Mouse (Mus musculus) heart, embryonic 15.5 days (tissue): ENCODE measurements around the gene Chmp6. TPM values are rescaled to one million over a fixed set of nuclear protein-coding genes. Genes with fewer than 3 reads are reported as not detected.

Source experiments
- ATAC-seq: fragments of 200-750 bp; cut with Nextera tagmentation; replicated peaks from 2 replicates; pipeline ENCODE4 v1.8.0; 2017; ENCODE audit warnings: low read depth, moderate TSS enrichment; ENCODE audit not compliant: insufficient number of reproducible peaks, insufficient read depth, low FRiP score
- H3K27ac ChIP-seq: fragments of 300-500 bp; sonication (generic); 2 replicates; pipeline ENCODE4 v1.5.1; 2015; ENCODE audit warnings: mild to moderate bottlenecking, inconsistent platforms
- H3K27me3 ChIP-seq: fragments of 300-500 bp; sonication (generic); 2 replicates; pipeline ENCODE4 v1.6.1; 2015; ENCODE audit warnings: inconsistent platforms
- H3K36me3 ChIP-seq: fragments of 300-500 bp; sonication (generic); 2 replicates; pipeline ENCODE4 v1.6.1; 2015; ENCODE audit warnings: mild to moderate bottlenecking, inconsistent platforms
- H3K4me1 ChIP-seq: fragments of 300-500 bp; sonication (generic); replicated peaks from 2 replicates; pipeline ENCODE4 v1.6.1; 2015; ENCODE audit warnings: inconsistent platforms
- H3K4me2 ChIP-seq: fragments of 300-500 bp; sonication (generic); 2 replicates; pipeline ENCODE4 v1.6.1; 2015; ENCODE audit warnings: inconsistent platforms, mild to moderate bottlenecking, moderate library complexity
- H3K4me3 ChIP-seq: fragments of 300-500 bp; sonication (generic); 2 replicates; pipeline ENCODE4 v1.5.1; 2015; ENCODE audit warnings: mild to moderate bottlenecking, inconsistent platforms
- H3K9ac ChIP-seq: fragments of 300-500 bp; sonication (generic); 2 replicates; pipeline ENCODE4 v1.6.1; 2015; ENCODE audit warnings: mild to moderate bottlenecking, inconsistent platforms
- H3K9me3 ChIP-seq: fragments of 300-500 bp; sonication (generic); replicated peaks from 2 replicates; pipeline ENCODE4 v1.6.1; 2016; ENCODE audit warnings: inconsistent platforms
- whole genome bisulfite sequencing: fragments of 180-500 bp; shearing (Covaris S2); methylation state at CpG from one replicate; pipeline ENCODE4 v1.1.7; 2015; ENCODE audit warnings: mixed read lengths; 5-methylcytosine and 5-hydroxymethylcytosine counted together
- polyA plus RNA-seq: library from polyadenylated mRNA; unstranded; fragments of >200 nt; fragmentation: Nextera tagmentation; extraction: Ambion mirVana; gene quantifications from 2 replicates; pipeline ENCODE4 v1.2.1, GENCODE M21; 2015

Gene Chmp6
- 57.3 and 69.5 TPM in 2 replicates for polyA plus RNA-seq

DNA sequence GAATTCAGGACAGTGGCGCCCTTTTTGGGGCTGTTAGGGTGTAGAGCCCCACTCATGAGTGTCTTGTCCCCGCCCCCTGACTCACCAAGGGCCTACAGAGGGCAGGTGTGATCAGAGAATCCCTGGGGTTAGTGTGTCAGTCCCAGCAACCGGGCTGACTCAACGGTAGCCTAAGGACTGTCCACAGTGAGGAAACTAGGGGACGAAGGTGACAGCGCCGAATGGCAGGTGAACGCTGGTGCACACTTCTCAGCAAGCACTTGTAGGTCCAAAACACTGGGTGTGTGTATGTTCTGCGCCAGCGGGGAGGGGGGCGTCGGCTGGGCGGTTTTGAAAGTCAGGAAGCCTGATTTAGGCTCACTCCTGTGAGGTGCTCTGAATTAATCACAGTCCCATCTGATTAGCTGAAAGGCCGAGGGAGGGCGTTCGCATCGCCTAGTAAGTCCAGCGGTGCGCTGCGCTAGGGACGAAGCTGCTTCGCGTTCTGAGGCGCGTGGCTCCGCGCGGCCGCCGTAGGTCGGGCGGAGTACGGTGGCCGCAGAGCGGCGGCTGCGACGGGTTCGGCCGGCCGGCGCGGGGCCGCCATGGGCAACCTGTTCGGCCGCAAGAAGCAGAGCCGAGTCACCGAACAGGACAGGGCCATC, at the start of gene Chmp6:
TSS of gene Chmp6 (plus strand) at position 151 of the 644 bp plus-strand sequence.
- peak within 1 kb of the TSS; percentile 96 for H3K4me3 ChIP-seq
- H3K9me3 ChIP-seq, result no peaks in the 10 kb centered on the region
- H3K4me2 ChIP-seq, result peak within 1 kb of the TSS; percentile 82
- peaks cover 51% of the 10 kb centered on the region for H3K4me1 ChIP-seq
- H3K27me3 ChIP-seq, result peaks cover 6% of the 10 kb centered on the region; the same call in 1 of the 2 replicates
- H3K27ac ChIP-seq, result peak within 1 kb of the TSS; percentile 85
- ATAC-seq, result peak; percentile 50
- H3K36me3 ChIP-seq, result peaks cover 21% of the 10 kb centered on the region
- H3K9ac ChIP-seq, result peak within 1 kb of the TSS; percentile 98
- WGBS, result under 1% methylated on average over 48 of the region's 48 CpGs

DNA sequence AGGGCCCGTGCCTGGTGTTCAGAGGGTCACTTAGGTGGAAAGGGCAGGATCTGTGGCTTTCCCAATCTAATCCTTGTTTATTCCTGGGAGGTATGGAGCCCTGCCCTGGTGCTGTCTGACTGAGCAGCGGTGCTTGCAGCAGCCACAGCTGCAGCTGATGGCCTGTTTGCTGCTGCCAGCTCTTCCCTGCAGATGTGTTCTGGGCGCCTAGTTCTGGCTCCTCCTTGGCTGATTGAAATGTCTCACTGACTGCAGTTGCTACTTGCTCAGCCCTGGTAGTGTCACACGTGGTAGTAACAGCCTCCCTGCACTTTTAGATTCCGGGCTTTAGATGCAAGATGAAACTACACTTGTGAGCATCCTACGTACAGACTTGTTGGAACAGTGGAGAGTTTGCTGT, 46.4 kb upstream of the Chmp6 start:
- 82% methylated on average over 6 of the region's 6 CpGs for WGBS
- Histone ChIP-seq H3K9ac (no peak overlapping the region), H3K36me3 (peaks cover 35% of the 10 kb centered on the region), H3K27ac (no peak overlapping the region), H3K4me2 (no peak overlapping the region), H3K4me1 (peaks cover 6% of the 10 kb centered on the region; the same call in 1 of the 2 replicates), H3K4me3 (no peak overlapping the region), H3K9me3 (no peaks in the 10 kb centered on the region), H3K27me3 (no peaks in the 10 kb centered on the region)
- no peak for ATAC-seq

- ATAC-seq, result no peak
- Histone ChIP-seq H3K9me3 (no peaks in the 10 kb centered on the region), H3K9ac (no peak overlapping the region), H3K36me3 (peaks cover 48% of the 10 kb centered on the region), H3K27me3 (no peaks in the 10 kb centered on the region), H3K4me2 (no peak overlapping the region), H3K4me1 (peaks cover 4% of the 10 kb centered on the region; the same call in 1 of the 2 replicates), H3K27ac (no peak overlapping the region), H3K4me3 (no peak overlapping the region)
- WGBS, result 83% methylated on average over 3 of the region's 3 CpGs
Observed at GRCm38 (mm10) chr11:119868138-119868537, 45.1 kb upstream of the Chmp6 start.

DNA sequence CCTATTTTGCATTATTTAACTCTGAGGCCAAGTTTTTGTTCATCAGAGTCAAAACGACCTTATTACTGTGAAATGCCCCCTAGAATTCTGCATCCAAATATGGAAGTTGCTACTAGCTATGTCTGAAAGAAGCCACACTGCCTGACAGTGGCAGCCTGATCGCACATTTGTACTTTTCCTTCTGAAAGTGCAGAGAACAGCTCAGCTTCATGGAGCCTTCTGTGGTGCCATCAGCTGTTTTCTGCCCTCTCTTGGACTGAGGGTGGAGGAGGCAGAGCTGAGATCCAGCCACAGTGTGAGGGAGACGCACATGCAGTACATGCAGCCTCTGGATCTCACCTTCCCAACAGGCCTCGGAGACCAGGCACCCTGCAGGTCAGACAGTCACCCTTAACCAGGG, 44.7 kb upstream of the Chmp6 start:
- Histone ChIP-seq H3K9me3 (no peaks in the 10 kb centered on the region), H3K4me3 (no peak overlapping the region), H3K36me3 (peaks cover 52% of the 10 kb centered on the region), H3K4me1 (no peaks in the 10 kb centered on the region; the same call in 1 of the 2 replicates), H3K4me2 (no peak overlapping the region), H3K27ac (no peak overlapping the region), H3K9ac (no peak overlapping the region), H3K27me3 (no peaks in the 10 kb centered on the region)
- ATAC-seq, result no peak
- 75% methylated on average over 4 of the region's 4 CpGs for WGBS

DNA sequence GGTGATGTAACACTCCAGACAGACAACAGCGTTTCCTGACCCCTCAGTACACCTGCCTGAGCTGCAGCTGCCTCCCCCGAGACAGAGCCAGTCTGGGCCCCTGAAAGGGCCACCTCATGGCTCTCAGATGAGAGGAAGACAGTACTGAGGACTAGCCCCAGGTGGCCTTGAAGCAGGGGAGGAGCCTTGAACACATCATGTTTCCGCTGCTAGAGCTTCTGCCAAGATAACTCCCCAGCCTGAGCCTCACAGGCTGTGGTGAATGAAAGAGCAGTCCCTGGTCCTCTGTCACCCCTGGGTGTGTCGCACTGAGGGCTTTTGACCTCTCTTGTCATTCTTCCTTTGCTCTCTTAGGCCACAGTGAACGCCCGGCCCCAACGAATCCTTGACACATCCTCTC, 42.1 kb upstream of the Chmp6 start:
- peaks cover 63% of the 10 kb centered on the region for H3K36me3 ChIP-seq
- no peak overlapping the region for H3K4me3 ChIP-seq
- 70% methylated on average over 7 of the region's 7 CpGs for WGBS
- H3K4me2 ChIP-seq, result no peak overlapping the region
- H3K27ac ChIP-seq, result no peak overlapping the region
- no peaks in the 10 kb centered on the region for H3K27me3 ChIP-seq
- no peaks in the 10 kb centered on the region for H3K4me1 ChIP-seq
- no peak overlapping the region for H3K9ac ChIP-seq
- no peaks in the 10 kb centered on the region for H3K9me3 ChIP-seq
- ATAC-seq, result no peak

GRCm38 (mm10) chr11:119873643-119874042, 39.6 kb upstream of the Chmp6 start:
- Histone ChIP-seq H3K36me3 (peaks cover 67% of the 10 kb centered on the region), H3K27ac (no peak overlapping the region), H3K4me2 (no peak overlapping the region), H3K4me3 (no peak overlapping the region), H3K9ac (no peak overlapping the region), H3K9me3 (no peaks in the 10 kb centered on the region), H3K27me3 (no peaks in the 10 kb centered on the region), H3K4me1 (no peaks in the 10 kb centered on the region)
- 96% methylated on average over 4 of the region's 4 CpGs for WGBS
- ATAC-seq, result no peak

DNA sequence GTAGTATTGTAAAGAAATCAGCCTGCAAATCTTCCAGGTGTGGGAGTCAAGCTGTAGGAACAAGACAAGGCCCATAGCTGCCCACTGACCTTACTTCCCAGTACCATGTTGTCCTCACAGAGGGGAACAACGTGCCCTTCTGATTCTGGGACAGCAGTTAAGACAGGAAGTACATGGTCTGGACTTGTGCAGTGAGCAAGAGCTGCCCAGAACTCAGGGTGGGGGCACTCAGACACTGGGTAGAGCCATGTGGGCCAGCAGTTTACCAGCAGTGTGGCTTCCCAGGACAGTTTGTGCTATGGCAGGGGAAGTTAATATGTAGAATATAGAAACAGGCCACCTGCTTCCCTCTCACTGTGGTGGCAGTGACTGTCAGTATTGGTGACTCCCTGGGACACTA, 38.4 kb upstream of the Chmp6 start:
- Histone ChIP-seq H3K4me3 (no peak overlapping the region), H3K4me1 (no peaks in the 10 kb centered on the region), H3K27me3 (no peaks in the 10 kb centered on the region), H3K9me3 (no peaks in the 10 kb centered on the region), H3K27ac (no peak overlapping the region), H3K36me3 (peaks cover 64% of the 10 kb centered on the region), H3K4me2 (no peak overlapping the region), H3K9ac (no peak overlapping the region)
- WGBS, result 75% methylated on average over 1 of the region's 1 CpGs
- no peak for ATAC-seq

DNA sequence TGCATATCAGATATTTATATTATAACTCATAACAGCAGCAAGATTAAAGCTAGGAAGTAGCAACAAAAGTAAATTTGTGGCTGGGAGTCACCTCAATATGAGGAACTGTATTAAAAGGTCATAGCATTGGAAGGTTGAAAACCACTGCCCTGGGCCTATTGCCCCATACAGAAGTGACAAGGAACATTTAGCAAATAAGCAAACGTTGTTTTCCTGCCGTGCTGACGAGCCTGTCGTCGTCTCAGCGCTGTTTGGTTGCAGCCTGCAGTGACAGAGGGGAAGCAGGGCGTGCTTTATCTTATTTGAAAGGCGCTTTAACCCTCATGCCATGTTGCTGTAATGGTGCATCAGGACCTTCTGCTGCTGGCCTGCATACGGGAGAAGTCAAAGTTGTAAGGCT, 37.6 kb upstream of the Chmp6 start:
- H3K9me3 ChIP-seq, result no peaks in the 10 kb centered on the region
- ATAC-seq, result no peak
- H3K9ac ChIP-seq, result no peak overlapping the region
- H3K27me3 ChIP-seq, result no peaks in the 10 kb centered on the region
- 72% methylated on average over 9 of the region's 9 CpGs for WGBS
- H3K4me2 ChIP-seq, result no peak overlapping the region
- peaks cover 62% of the 10 kb centered on the region for H3K36me3 ChIP-seq
- no peak overlapping the region for H3K27ac ChIP-seq
- no peak overlapping the region for H3K4me3 ChIP-seq
- no peaks in the 10 kb centered on the region for H3K4me1 ChIP-seq

DNA sequence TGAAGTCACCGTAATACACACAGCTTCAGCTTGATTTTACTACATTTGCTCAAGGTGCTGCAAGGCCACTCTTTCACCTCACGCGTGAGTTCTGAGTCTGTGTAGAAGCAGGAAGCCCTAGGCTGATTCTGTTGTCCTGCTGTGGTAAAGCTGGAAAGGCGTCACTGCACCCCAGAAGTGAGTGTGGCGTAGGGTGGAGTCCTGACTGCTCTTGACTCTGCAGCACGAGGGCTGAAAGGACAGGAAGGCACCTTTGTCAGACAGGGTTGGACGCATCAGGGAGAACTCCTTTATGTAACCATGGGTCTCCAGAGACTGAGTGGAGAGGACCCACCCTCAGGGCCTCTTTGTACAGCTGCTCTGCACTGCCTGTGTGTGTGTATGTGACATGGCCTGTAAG, 36.1 kb upstream of the Chmp6 start:
- ATAC-seq, result no peak
- no peak overlapping the region for H3K9ac ChIP-seq
- peaks cover 52% of the 10 kb centered on the region for H3K36me3 ChIP-seq
- 86% methylated on average over 7 of the region's 7 CpGs for WGBS
- no peak overlapping the region for H3K4me3 ChIP-seq
- no peaks in the 10 kb centered on the region for H3K4me1 ChIP-seq
- H3K27me3 ChIP-seq, result no peaks in the 10 kb centered on the region
- no peak overlapping the region for H3K4me2 ChIP-seq
- H3K9me3 ChIP-seq, result no peaks in the 10 kb centered on the region
- no peak overlapping the region for H3K27ac ChIP-seq

DNA sequence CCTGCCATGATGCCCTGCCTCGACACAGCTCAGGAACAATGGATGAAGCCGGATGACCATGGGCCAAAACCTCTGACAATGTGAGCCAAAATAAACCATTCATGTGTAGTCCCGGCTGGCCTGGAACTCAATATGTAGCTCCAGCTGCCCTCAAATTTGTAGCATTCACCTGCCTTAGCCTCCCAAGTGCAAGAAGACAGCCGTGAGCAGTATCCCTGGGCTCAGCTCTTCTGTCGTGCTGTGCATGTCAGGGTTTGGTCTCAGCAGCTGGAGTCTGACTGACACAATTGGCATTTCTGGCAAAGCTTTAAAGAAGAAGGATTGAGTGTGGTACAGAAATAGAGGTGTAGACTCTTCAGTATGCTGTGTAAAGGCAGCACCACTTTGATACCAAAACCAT, 33.7 kb upstream of the Chmp6 start:
- Histone ChIP-seq H3K4me2 (no peak overlapping the region), H3K4me3 (no peak overlapping the region), H3K9me3 (no peaks in the 10 kb centered on the region), H3K4me1 (peaks cover 8% of the 10 kb centered on the region; the same call in 1 of the 2 replicates), H3K9ac (no peak overlapping the region), H3K27ac (no peak overlapping the region), H3K27me3 (no peaks in the 10 kb centered on the region), H3K36me3 (peaks cover 28% of the 10 kb centered on the region)
- 80% methylated on average over 5 of the region's 5 CpGs for WGBS
- no peak for ATAC-seq

GRCm38 (mm10) chr11:119883646-119884045, 29.6 kb upstream of the Chmp6 start:
- Histone ChIP-seq H3K4me2 (no peak overlapping the region), H3K9ac (no peak overlapping the region), H3K4me1 (peaks cover 8% of the 10 kb centered on the region; the same call in 1 of the 2 replicates), H3K4me3 (no peak overlapping the region), H3K36me3 (peaks cover 35% of the 10 kb centered on the region), H3K9me3 (no peaks in the 10 kb centered on the region), H3K27me3 (no peaks in the 10 kb centered on the region), H3K27ac (peak overlapping the region; percentile 6; the same call in 1 of the 2 replicates)
- WGBS, result 33% methylated on average over 2 of the region's 2 CpGs
- peak; percentile 50 for ATAC-seq

DNA sequence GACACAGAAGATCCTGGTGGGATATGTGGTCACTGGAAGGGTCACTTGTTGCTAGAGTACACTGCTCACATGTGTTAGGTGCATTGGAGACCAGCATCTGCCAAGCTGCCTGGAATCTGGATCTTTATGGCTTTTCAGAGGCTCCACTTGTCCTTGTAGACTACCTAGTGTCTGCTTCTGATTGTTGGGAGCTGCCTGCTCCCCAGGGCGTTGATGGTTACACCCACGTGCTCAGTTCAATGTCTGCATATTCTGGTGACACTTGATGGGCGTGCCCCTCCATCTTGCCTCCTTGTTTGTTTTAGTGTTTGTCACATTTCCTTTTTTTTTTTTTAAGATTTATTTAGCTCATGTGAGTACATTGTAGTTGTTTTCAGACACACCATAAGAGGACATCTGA, 23.3 kb upstream of the Chmp6 start:
- WGBS, result 84% methylated on average over 3 of the region's 3 CpGs
- H3K27ac ChIP-seq, result no peak overlapping the region
- no peak for ATAC-seq
- H3K9ac ChIP-seq, result no peak overlapping the region
- H3K27me3 ChIP-seq, result no peaks in the 10 kb centered on the region
- H3K4me2 ChIP-seq, result no peak overlapping the region
- H3K4me1 ChIP-seq, result no peaks in the 10 kb centered on the region
- H3K4me3 ChIP-seq, result no peak overlapping the region
- H3K36me3 ChIP-seq, result peaks cover 57% of the 10 kb centered on the region
- H3K9me3 ChIP-seq, result no peaks in the 10 kb centered on the region
